Mouse (Mus musculus): ENCODE results near the gene Vmn1r70.

The Vmn1r70 gene

GRCm38 (mm10) chr7:10631232-10631631 lies at the start of gene Vmn1r70:
Gene Vmn1r70 (plus strand): TSS chr7:10631532.
- DNase-seq = no peak

- no peak for DNase-seq
These were observed 17.8 kb upstream of the Vmn1r70 start, which contains the start of gene Vmn1r69 for GRCm38 (mm10) chr7:10613559-10613958. Gene Vmn1r69 (minus strand): TSS chr7:10613659.
